Mouse (Mus musculus) leukemia stem cell, adult 10-12 weeks (primary cell): ENCODE results near the gene Cnst. TPM values are rescaled to one million over a fixed set of nuclear protein-coding genes. Genes with fewer than 3 reads are reported as not detected.

ENCODE experiments used
- polyA plus RNA-seq: library from polyadenylated mRNA; stranded (reverse); fragments of >175 nt; gene quantifications from 2 replicates; pipeline ENCODE4 v1.2.3, GENCODE M21; 2012; ENCODE audit warnings: low replicate concordance

Cnst gene
- polyA plus RNA-seq: 13.0 and 14.4 TPM in 2 replicates

GRCm38 (mm10) chr1:179545768-179546550 lies at the start of gene Cnst, which contains the start of gene Tfb2m:
Gene Cnst, plus strand, starts transcription at chr1:179546370.
Gene Tfb2m, minus strand, starts transcription at chr1:179546267.

GRCm38 (mm10) chr1:179517713-179518465 lies 28.3 kb upstream of the Cnst start, which contains the start of gene Smyd3:
Gene Smyd3, minus strand, starts transcription at chr1:179518041.

GRCm38 (mm10) chr1:179668013-179668805 lies 122.0 kb downstream of the Cnst start, which contains the start of gene Sccpdh:
Gene Sccpdh, plus strand, starts transcription at chr1:179668210.

Other genes starting within 250 kb of the Cnst start
- gene Smyd3, start 28.3 kb upstream of the Cnst start, polyA plus RNA-seq: 1.2 and 1.4 TPM in 2 replicates
- gene Tfb2m, start 103 bp upstream of the Cnst start, polyA plus RNA-seq: 8.1 and 12.9 TPM in 2 replicates
- gene Sccpdh, start 121.8 kb downstream of the Cnst start, polyA plus RNA-seq: 0.46 and 0.75 TPM in 2 replicates
- gene Kif28, start 198.9 kb downstream of the Cnst start, polyA plus RNA-seq: not detected in 2 replicates